Mouse (Mus musculus): Measurements from ENCODE around the gene Zfp422. TPM values are rescaled to one million over a fixed set of nuclear protein-coding genes. Genes with fewer than 3 reads are reported as not detected.
A peak's percentile ranks its signal among the peaks of the same experiment; 100 is the strongest.
"Not testable (repeated sequence)": the region's sequence is repeated elsewhere in the genome, so short reads cannot be mapped to it uniquely, and the experiment has no call there.

Gene Zfp422
- total RNA-seq, 2 experiments from 2014 or later, result 21.9 to 24.4 TPM

DNA sequence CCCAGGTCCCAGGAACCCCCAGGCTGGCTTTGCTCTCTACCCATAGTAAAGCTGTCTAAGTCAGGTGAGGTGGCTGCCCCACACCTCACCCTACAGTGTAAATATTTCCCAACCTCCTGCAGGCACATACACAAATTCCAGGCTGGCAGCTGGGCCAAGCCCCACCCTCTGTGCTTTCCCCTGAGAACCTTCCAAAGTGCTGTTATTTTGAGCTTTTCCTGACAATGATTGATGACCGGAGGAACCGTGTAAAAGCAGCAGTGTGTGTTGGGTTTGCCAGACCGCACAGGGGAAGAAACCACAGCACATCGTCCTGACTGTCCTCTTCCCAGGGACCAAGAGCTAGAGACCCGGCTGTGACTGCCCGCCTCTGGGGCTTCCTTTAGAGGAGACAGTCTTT, 21.6 kb upstream of the Zfp422 start, which contains the start of gene Depp1:
Depp1 (plus strand) TSS at position 204 of the 400 bp plus-strand sequence.
- no peak for DNase-seq (ENCODE audit: extremely low spot score in 1 of 2, low spot score in 1 of 2)

DNA sequence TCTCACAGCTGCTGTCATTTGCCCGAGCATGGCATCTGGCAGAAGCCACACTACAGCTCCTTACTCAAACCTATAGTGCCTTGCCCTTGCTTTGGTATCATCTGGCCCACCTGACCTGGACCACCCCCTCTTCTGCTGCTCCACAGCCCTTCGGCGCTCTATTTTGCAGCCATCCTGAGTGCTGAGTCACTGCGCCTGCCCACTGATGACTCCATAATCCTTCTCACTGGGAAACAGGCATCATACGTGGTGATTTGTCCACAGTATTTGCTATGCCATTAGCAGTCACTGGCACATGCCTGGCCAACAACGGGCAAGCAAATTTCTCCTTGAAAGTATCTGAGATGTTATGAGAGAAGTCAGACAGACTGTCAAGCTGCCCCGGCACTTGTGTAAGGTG, 21.0 kb upstream of the Zfp422 start:
- DNase-seq (ENCODE audit: extremely low spot score in 1 of 2, low spot score in 1 of 2), result no peak

DNA sequence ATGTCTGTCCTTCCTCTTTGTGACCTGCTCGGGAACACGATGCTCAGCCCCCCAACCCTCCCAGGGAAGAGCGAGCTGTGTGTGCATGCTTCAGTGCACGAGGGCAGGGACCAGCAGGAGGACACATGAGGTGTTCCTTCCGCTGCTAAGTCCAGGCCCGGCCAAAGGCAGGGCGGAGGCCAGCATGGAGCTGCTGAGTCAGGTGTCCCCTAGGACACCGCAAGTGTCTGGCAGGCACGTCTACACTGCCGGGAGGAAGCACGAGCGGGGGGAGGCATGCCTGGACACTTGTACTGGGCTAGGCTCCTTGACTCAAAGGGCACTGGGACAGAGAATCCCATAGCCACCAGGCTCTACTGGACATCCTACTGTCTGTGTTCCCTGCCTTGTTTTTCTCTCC, 19.0 kb upstream of the Zfp422 start:
- DNase-seq (ENCODE audit: extremely low spot score in 1 of 2, low spot score in 1 of 2), result no peak

DNA sequence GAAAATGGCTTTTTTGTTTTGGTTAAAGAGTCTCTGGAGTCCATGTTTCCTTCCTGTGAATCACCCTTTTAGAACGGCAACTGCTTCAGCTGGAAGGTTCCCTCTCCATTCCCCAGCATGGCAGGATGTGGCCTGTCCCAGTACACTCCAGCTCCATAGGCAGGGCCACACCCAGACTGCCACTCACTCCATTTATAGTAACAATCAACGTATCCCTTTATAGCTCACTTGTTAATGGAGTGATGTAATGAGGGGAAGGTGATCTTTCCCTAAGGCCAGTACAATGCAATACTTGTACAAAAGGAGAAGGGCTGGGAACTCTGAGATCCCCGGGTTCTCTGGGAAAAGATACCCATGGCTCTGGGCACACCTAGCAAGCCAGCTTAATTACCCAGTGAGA, 15.5 kb upstream of the Zfp422 start:
- no peak for DNase-seq (ENCODE audit: extremely low spot score in 1 of 2, low spot score in 1 of 2)

DNA sequence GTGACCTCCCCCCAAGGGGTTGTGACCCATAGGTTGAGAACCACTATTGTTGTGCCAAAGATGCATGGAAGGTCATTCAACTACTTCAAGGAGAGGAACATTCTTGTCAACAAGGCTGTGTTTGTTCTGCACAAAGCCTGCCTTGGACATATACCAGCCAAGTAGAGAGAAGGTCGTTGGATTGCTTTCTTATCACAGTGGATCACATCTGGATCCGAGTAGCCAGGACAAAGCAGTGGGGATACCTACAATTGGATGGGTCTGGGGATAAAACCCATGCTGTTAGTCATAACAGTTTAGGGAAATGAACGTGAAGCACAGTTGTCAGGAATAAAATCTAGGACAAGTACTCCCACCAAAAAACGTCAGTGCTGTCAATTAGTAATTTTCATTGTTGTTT, 15.1 kb upstream of the Zfp422 start:
- DNase-seq (ENCODE audit: extremely low spot score in 1 of 2, low spot score in 1 of 2), result no peak

DNA sequence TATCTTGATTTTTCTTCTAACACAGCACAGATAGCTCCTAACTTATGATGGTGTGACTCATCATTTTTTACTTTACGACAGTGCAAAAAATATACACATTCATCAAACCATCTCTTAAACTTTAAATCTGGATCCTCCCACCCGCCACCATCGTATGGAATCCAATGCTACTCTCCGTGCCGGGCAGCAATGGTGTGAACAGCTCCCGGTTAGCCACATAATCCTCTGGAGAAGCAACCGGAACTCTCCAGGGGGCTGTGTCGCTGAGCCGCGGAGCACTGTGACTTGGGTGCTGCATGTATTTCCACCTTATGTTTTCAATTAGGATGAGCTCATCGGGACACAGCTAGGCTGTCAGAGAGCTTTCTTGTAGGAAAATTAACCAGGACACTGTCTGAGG, 14.1 kb upstream of the Zfp422 start:
- no peak for DNase-seq (ENCODE audit: extremely low spot score in 1 of 2, low spot score in 1 of 2)

DNA sequence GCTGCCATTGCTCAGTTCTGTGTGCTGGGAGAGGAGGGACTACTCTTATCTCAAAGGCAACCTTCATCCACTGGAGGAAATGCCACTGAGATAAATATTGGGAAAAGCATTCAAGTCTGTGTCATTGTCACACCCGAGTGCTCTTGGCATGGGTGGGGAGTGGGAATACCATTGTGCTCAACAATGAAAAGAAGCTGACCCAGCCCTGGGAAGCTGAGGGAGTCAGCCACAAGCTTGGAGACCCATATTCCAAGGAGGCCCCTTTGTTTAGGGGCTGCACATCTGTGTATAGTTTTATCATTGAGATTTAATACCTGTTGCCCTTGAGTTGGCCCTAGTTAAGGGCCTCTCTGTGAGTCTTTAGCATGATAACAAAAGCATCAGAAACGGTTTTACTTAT, 10.9 kb upstream of the Zfp422 start:
- no peak for DNase-seq (ENCODE audit: extremely low spot score in 1 of 2, low spot score in 1 of 2)

DNA sequence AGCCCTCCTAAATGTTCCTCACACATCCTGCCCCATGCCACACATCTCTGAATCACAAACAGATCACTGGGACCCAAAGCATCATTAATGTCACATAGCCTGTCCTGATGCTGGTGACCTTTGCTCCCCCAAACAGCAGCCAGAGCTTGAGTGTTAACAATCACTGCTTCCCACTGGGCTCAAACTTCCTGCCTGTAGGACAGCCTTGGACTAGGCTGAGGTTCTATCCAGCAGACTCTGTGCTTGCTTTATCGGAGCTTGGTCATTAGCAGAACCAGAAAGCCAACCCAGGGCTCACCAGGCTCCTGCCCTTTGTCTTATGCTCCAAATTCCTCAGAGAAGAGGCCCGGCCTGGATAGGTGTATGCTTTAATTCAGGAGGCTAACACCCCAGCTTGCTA, 10.1 kb upstream of the Zfp422 start:
- no peak for DNase-seq (ENCODE audit: extremely low spot score in 1 of 2, low spot score in 1 of 2)

DNA sequence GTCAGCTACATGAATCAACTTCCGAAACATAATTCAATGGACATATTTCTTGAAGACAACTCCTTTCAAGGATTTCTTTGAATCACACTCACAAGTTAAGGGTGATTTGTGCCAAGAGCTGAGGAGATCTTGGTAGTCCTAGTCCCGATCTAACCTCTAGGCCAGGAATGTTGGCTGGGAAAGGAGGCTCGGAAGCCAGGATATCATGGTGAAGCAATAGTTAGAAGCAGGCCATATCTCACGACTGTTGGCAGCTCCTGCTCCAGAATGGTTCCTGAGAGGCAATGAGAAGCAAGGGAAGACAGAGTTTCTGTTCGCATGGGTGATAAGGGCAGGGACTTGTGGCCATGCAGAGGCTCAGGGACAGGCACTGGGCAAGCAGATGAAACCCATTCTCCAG, 8.7 kb upstream of the Zfp422 start:
- DNase-seq (ENCODE audit: extremely low spot score in 1 of 2, low spot score in 1 of 2), result no peak

DNA sequence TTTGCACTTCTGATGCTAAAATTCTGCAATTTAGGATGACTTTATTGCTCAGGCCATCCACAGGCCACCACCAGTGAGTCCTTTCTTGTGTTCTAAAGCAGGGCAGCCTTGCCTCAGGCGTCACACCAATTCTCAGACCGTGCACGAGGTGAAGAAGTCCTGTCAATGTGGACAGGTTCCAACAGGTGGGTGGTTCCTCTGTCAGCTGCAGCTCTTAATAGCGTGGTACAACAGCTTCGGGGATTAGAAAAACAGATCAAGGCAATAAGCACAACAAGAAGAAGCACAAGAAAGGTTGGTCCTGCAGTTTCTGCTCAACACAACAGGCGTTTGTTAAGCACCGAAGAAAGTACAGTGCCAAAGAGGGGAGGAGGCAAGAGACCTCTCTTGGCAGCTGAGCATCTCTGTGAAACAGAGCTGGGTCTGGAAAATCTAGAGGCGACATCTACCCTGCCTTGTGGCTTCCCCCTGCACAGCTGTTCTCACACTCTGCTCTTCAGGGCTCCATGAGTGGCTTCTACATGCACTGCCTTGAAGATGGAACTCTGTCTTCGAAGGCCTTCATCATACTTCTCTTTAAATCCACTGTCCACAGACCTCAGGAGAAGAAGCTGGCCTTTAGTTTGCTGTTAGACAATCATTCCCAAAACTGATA, 7.9 kb upstream of the Zfp422 start:
- DNase-seq (ENCODE audit: extremely low spot score in 1 of 2, low spot score in 1 of 2), result no peak

DNA sequence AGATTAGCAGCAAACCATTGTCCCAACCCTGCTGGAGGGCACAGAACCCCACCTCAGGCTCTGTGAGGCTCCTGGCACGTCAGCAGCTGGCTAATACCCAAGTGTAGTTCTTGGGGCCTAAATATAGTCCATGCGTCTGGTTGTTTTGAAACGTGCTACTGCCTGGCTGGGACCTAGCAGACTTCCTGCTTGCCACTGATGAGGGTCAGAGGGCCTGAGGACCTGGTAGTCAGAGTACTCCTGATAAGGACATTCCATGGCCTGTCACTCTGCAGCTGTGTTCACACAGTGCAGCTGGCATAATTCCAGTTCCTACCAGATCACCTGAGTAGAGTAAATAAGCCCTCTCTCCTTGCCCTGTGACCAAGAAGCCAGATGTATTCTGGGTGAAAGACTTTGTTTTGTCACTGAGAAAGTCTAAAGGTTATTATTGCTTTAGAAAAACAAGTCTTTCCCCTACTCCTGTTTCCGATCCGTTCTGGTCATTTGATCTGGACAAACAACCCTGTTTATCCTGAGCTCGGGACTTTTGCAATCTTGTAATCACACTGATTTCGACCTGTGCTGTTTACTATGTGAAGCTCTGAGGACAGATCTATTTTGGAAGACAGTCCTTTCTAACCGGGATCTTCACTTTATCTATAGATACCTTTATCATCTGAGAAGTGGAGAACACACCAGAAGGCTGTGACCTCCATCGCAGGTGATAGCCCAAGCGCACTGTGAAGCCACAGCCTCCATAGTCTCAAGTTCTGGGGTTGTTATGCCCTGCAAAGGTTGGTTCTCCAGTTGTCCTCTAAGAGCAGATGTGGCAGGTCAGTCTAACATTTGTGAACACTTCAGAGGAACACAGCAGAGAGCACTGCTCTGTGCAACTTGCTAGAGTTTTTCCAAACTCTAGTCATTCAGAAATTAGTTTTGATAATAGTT, 6.7 kb upstream of the Zfp422 start:
- no peak for DNase-seq (ENCODE audit: extremely low spot score in 1 of 2, low spot score in 1 of 2)

DNA sequence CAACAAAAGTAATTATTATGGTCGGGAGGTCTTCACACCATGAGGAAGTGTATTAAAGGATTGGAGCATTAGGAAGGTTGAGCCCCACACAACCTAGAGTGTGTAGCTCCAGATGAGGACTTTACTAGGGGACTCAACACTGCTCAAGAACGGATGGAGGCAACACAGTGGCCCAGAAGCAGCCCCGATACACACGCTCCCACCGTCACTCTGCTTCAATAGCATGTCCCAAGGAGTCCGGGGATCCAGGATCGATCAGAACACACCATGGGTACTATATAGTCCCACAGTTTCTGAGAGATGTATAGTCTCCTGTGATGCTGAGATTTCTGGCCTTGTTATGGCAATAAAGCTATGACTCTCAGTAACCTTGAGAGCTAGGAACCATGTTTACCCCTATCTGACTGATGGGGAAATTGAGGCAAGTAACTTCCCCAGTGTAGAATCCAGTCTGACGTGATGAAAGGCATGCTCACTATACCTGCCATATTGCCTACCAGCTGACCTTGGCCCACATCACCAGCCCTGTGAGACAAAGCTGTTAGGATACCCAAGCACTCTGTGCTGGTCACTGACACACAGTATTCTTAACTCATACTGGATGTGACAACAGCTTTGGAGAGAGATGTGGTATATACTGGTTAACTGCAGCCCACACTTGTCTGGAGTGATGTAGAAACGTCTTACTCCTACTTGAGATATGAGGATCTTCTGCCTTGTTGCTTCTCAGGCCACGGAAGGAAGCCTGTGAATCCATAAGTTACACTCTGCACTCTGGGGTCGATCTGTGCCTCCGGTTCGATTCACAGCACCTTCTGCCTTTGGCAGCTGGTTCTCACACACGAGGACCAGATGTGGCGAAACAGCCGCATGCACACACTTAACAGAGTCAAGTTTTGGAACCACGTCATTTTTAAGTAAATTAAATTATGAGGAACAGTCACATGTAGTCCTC, 5.2 kb upstream of the Zfp422 start:
- no peak for DNase-seq (ENCODE audit: extremely low spot score in 1 of 2, low spot score in 1 of 2)

DNA sequence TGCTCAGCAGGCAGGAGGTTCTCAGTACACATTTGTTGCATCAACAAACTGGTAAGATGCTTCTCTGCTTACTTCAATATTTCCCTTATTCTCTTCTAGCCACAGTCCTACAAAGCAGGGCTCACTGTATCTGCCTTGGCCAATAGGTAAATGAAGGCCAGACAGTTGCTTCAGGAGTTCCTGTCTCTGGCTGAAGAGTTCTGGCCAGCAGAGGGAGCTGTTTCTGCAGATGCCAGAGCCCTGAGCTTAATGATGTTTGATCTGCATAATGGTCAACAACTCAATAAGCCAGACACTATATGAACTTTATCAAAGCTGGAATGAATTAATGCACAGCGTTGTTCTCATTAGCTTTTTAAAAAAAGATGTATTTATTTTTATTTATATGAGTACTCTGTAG, 3.3 kb upstream of the Zfp422 start:
- DNase-seq (ENCODE audit: extremely low spot score in 1 of 2, low spot score in 1 of 2), result peak; percentile 40 to 84

DNA sequence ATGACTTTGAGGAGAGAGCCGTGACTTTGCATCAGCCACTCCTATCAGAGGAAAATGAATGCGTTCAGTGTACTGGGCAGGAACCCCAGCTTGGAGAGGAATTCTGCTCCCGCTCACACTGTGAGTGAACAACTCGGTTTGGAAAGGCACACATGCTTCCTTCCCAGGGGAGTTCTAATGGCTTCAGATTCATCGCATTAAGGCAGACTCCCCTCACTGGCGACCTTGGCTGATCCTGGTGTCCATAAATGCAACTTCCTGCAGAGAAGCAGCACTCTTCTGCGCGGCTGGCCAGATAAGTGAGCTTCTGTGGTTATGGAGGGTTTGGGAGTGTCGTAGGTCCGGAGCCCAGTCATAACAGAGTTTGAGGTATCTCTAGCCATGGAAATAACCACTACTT, 967 bp upstream of the Zfp422 start:
- no peak for DNase-seq (ENCODE audit: extremely low spot score in 1 of 2, low spot score in 1 of 2)

DNA sequence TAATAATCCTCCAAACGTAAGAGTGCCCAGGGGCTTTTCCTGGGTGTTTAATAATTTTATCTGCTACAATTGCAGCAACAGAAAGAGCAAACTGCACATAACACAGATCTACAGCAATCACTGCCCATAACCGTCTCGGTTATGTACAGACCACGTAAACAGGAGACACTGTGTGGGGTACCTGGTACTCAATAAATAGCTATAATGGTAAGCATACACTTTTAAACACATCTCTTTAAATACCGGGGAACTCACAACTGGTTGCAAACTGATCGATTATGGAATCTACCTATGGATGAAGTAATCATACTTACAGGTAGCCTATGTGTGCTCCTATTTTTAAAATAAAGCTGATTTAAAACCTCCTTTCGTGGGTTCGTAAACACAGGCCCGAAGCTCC, 704 bp downstream of the Zfp422 start:
- DNase-seq (ENCODE audit: extremely low spot score in 1 of 2, low spot score in 1 of 2), result no peak

DNA sequence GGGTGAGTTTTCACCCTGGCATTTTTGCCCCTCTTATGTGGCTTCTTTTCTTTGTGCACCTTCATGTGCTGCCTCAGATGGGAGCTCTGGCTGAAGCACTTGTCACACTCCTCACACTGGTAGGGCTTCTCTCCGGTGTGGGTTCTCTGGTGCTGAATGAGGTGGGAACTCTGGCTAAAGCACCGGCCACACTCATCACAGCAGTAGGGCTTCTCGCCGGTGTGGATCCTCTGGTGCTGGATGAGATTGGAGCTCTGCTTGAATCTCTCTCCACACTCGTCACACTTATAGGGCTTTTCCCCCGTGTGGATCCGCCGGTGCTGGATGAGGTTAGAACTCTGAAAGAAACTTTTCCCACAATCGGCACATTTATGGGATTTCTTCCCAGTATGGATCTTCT, 2.4 kb downstream of the Zfp422 start:
- DNase-seq (ENCODE audit: extremely low spot score in 1 of 2, low spot score in 1 of 2), result not testable (repeated sequence)

DNA sequence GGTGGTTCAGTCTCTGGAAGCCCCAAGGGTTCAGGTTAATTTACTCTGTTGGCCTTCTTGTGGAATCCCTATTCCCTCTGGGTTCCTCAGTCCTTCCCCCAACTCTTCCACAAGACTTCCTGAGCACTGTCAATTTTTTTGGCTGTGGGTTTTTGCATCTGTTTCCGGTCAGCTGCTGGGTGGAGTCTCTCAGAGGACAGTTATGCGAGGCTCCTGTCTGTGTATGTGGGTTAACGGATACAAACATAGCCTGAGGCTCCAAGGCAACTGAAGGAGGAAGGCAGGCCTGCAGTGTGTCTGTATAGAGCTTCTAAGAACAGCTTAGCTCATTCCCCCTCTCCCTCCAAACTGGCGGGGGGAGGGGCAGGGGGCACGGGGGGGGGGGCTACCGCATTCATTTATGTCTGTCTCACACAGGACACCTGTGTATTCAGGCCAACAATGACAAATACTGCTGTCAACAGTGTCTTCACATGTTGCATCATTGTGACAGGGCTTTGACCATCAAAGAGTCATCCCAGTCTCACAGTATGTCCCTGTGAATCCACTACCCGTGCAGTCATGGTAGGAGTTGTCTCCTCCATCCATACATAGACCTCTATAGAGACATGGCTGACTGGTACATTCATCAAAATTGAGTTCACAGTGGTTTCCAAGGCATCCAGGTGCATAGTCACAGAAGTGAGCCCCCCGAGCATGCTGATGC, 7.3 kb downstream of the Zfp422 start:
- DNase-seq (ENCODE audit: extremely low spot score in 1 of 2, low spot score in 1 of 2), result no peak

DNA sequence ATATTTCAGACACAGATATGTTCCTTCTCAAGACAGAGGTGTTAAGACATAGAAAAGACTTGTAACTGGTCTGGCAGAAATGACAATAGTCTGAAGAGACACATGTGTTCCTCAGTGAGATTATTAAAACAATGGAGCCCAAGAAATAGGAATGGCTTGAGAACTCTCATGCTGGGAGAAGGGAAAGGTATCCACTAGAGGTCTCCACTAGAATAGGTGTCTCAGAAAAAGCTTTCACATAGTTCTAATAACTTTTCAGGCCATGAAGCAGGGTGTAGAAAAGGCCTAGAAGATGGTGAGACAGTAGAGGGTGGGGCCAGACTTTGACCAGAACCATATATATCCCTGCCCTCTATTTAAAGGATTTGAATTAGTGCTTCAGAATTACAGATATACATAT, 10.7 kb downstream of the Zfp422 start:
- no peak for DNase-seq (ENCODE audit: extremely low spot score in 1 of 2, low spot score in 1 of 2)

DNA sequence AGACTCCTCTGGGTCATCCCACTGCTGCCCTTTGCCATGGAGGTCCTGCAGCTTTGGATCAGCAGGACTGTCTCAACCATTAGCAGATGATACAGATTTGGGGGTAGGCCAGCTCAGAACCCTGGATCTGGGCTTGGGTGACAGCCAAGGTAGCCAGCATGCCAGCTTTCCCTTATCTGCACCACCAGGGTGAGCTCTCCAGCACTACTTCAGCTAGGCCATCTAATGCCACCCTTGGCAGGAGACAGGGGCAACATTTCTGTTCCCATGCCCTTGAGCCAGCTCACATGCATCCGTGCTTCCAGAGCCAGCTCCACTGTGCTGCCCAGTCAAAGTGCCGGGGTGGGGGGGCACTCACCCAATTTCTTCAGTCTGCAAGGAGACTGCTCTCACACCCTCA, 13.1 kb downstream of the Zfp422 start:
- DNase-seq (ENCODE audit: extremely low spot score in 1 of 2, low spot score in 1 of 2), result no peak

DNA sequence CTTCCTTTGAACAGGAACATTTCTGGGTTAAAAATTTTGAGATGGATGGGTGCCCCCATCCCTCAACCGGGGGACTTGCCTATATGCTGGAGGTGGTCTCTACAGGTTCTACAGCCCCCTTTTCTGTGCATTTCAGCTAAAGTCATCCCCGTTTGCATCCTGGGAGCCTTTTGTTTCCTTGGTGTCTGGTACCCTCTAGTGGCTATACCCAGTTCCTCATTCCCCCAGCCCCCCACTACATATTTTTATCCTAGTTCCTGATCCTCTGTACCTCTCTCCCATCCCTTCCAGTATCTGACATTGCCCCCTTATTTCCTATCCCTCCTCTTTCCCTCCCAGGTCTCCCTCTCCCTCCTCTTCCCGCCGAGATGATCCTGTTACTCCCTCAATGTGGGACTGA, 21.6 kb downstream of the Zfp422 start:
- no peak for DNase-seq (ENCODE audit: extremely low spot score in 1 of 2, low spot score in 1 of 2)
